Comparison of ENCODE assay signal across 9 mouse cellular contexts in genomic region chr8:77422632-77423252, GRCm38 (mm10).
DNase-seq lines count a peak whose midpoint lies in the region; ATAC-seq and TF ChIP-seq lines count a peak whose summit lies in the region.
"Had no signal": no experiment of that assay in that cellular context is flagged by ENCODE, and none has a peak within 500 bp of the region (broad histone marks: within the 10 kb centered on the region; RNA-seq: fewer than 3 reads in every experiment).

No protein-coding gene starts in this region.

- no peak overlapping the region for H3K4me3 ChIP-seq in kidney, postnatal 0 days (replicated peaks; ENCODE audit: low read depth, low read length)
- H3K4me3 ChIP-seq in cerebellum, adult 2 months (replicated peaks; ENCODE audit: insufficient read depth, low read depth, low read length), result no peak overlapping the region

- H3K9me3 ChIP-seq in kidney, postnatal 0 days (replicated peaks; ENCODE audit: low read length), result no peaks in the 10 kb centered on the region

- peaks cover 6% of the 10 kb centered on the region; the same call in 1 of the 2 replicates for H3K36me3 ChIP-seq in kidney, postnatal 0 days (ENCODE audit: insufficient read depth, low read length)

- no peak overlapping the region for H3K9ac ChIP-seq in kidney, postnatal 0 days (ENCODE audit: low read depth, low read length)

- H3K27ac ChIP-seq in kidney, postnatal 0 days, result no peak overlapping the region
- no peak overlapping the region for H3K27ac ChIP-seq in cerebellum, adult 2 months (ENCODE audit: insufficient read depth, low read length)

- DNase-seq in kidney, postnatal 0 days (ENCODE audit: low spot score), result no peak
- no peak for DNase-seq in kidney, adult 11 months
- peak; percentile 55 for DNase-seq in thymus, postnatal 4 days
- no peak for DNase-seq in cerebellum, adult 2 months
- no peak for DNase-seq in embryo, embryonic 9.5 days (ENCODE audit: extremely low spot score)
- DNase-seq: heart, postnatal 4 days had no signal

- no peak for TF ChIP-seq POLR2A in cerebellum, adult 2 months (IDR thresholded peaks at IDR 0.05; ENCODE audit: borderline replicate concordance, insufficient read depth, low read length)

- TF ChIP-seq CTCF in kidney, postnatal 0 days (IDR thresholded peaks at IDR 0.05; ENCODE audit: low read depth), result no peak
- no peak for TF ChIP-seq CTCF in cerebellum, adult 2 months (IDR thresholded peaks at IDR 0.05; ENCODE audit: borderline replicate concordance, insufficient read depth, low read depth, low read length)

- WGBS in kidney, postnatal 0 days, result 82% methylated on average over 15 of the region's 15 CpGs
- 90% methylated on average over 15 of the region's 15 CpGs for WGBS in cerebellum, adult 2 months

- no peaks in the 10 kb centered on the region for H3K4me1 ChIP-seq in kidney, postnatal 0 days (replicated peaks; ENCODE audit: insufficient read depth, low read length)
- no peaks in the 10 kb centered on the region for H3K4me1 ChIP-seq in cerebellum, adult 2 months (ENCODE audit: control insufficient read depth, insufficient read depth, low read length)

- no peak overlapping the region for H3K4me2 ChIP-seq in kidney, postnatal 0 days (ENCODE audit: low read length)

- H3K27me3 ChIP-seq in kidney, postnatal 0 days (ENCODE audit: insufficient read depth, low read length), result no peaks in the 10 kb centered on the region
- H3K27me3 ChIP-seq in cerebellum, adult 2 months (ENCODE audit: control insufficient read depth, insufficient read depth, low read length), result no peaks in the 10 kb centered on the region

- 0 out of 2 replicates have a peak, but pooled peaks have one; percentile 44 for ATAC-seq in kidney, postnatal 0 days (replicated peaks; ENCODE audit: low FRiP score, low read depth)
- ATAC-seq in inflammation-experienced regulatory T-cells, adult 6 months, result peak; percentile 96
- peak; percentile 92 for ATAC-seq in megakaryocyte-erythroid progenitor cell, adult 5-6 weeks (replicated peaks; ENCODE audit: low FRiP score, low TSS enrichment, poor library complexity, severe bottlenecking)
- no peak for ATAC-seq in erythroid progenitor cell, adult 5-6 weeks (replicated peaks; ENCODE audit: low FRiP score, poor library complexity, severe bottlenecking)
